8 mouse cellular contexts compared by ENCODE assay signal in the genomic region with DNA sequence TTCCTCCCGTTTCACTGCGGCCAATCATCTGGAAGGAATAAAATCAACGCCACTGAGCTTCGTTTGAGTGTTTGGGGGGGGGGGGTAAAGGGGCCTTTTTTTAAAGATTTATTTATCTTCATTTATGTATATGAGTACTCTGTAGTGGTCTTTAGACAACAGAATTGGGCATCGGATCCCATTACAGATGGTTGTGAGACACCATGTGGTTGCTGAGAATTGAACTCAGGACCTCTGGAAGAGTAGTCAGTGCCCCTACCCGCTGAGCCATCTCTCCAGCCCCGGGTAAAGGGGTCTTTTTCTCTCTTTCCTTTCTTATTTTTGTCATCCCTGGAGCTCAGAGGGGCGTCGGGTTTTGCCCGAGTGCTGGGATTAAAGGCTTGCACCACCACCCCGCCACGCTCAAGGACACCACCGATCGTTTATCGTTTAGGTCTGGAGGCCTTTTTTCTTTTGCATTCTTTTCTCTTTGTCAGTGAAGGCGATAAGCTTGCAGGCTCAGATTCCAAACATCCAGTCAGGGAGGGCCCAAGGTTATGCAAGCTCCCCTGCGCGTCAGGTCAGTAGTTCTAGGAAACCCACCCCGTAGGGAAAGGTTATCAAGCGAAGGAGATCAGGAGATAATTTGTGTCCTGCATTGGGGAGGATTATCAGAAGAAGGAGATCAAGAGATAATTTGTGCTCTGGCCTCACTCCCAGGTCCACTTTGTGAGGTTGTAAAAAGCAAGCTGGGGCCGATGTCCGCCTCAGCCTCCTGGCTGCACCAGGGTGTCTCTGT. TPM values are rescaled to one million over a fixed set of nuclear protein-coding genes. Genes with fewer than 3 reads are reported as not detected.
A peak's percentile ranks its signal among the peaks of the same experiment; 100 is the strongest.
DNase-seq lines count a peak whose midpoint lies in the region; ATAC-seq and TF ChIP-seq lines count a peak whose summit lies in the region.

No protein-coding gene starts in this region.

- DNase-seq in layer of hippocampus, adult 2 months (ENCODE audit: low spot score in 2 of 2) = no peak
- DNase-seq in layer of hippocampus, adult 9-11 months = no peak
- peak; percentile 49 for DNase-seq in NIH3T3 (ENCODE audit: low read depth)
- peak; percentile 38 for DNase-seq in embryonic facial prominence, embryonic 10.5 days (ENCODE audit: low spot score)
- DNase-seq in left cerebral cortex, postnatal 14 days (ENCODE audit: low spot score in 2 of 2) = no peak
- no peak for DNase-seq in right cerebral cortex, postnatal 14 days

- WGBS in embryonic facial prominence, embryonic 10.5 days = 13% methylated on average over 22 of the region's 22 CpGs
- WGBS in intestine, postnatal 0 days = 5% methylated on average over 22 of the region's 22 CpGs
- whole genome bisulfite sequencing in midbrain, embryonic 16.5 days = 9% methylated on average over 22 of the region's 22 CpGs

- H3K4me3 ChIP-seq in layer of hippocampus, adult 2 months = peak overlapping the region; percentile 81
- H3K4me3 ChIP-seq in embryonic facial prominence, embryonic 10.5 days = peak overlapping the region; percentile 98
- H3K4me3 ChIP-seq in intestine, postnatal 0 days (ENCODE audit: low read depth, low read length) = peak overlapping the region; percentile 56
- H3K4me3 ChIP-seq in midbrain, embryonic 16.5 days (ENCODE audit: low read depth, low read length) = peak overlapping the region; percentile 98

- no peak for TF ChIP-seq CTCF in layer of hippocampus, adult 2 months (conservative IDR thresholded peaks at IDR 0.05)
- TF ChIP-seq CTCF in intestine, postnatal 0 days (IDR thresholded peaks at IDR 0.05; ENCODE audit: low read depth) = no peak

- peak overlapping the region; percentile 80 for H3K9ac ChIP-seq in intestine, postnatal 0 days (ENCODE audit: low read depth, low read length)
- H3K9ac ChIP-seq in midbrain, embryonic 16.5 days (ENCODE audit: low read depth, low read length) = peak overlapping the region; percentile 67

- H3K27me3 ChIP-seq in embryonic facial prominence, embryonic 10.5 days (replicated peaks; ENCODE audit: low read depth, poor library complexity, severe bottlenecking) = no peaks in the 10 kb centered on the region
- H3K27me3 ChIP-seq in intestine, postnatal 0 days (replicated peaks; ENCODE audit: control insufficient read depth, insufficient read depth, low read length) = no peaks in the 10 kb centered on the region
- H3K27me3 ChIP-seq in midbrain, embryonic 16.5 days (ENCODE audit: control insufficient read depth, insufficient read depth, low read depth, low read length) = no peaks in the 10 kb centered on the region

- no peak for ATAC-seq in intestine, postnatal 0 days
- peak; percentile 50; the same call in 1 of the 2 replicates for ATAC-seq in midbrain, embryonic 16.5 days

- H3K4me2 ChIP-seq in intestine, postnatal 0 days (replicated peaks; ENCODE audit: low read depth) = peak overlapping the region; percentile 71
- H3K4me2 ChIP-seq in midbrain, embryonic 16.5 days (ENCODE audit: low read length) = peak overlapping the region; percentile 75

- intact Hi-C loops in left cerebral cortex, postnatal 14 days (cut with DNase I) = loop anchor here (5.0 kb wide), 1 partner anchor 36 kb away; the partner anchor contains the start of gene Kansl2

- H3K27ac ChIP-seq in layer of hippocampus, adult 2 months = peak overlapping the region; percentile 98
- peak overlapping the region; percentile 93 for H3K27ac ChIP-seq in embryonic facial prominence, embryonic 10.5 days (replicated peaks)
- H3K27ac ChIP-seq in intestine, postnatal 0 days (ENCODE audit: low read depth, low read length) = peak overlapping the region; percentile 93
- H3K27ac ChIP-seq in midbrain, embryonic 16.5 days (ENCODE audit: low read length) = peak overlapping the region; percentile 91

- H3K36me3 ChIP-seq in embryonic facial prominence, embryonic 10.5 days (replicated peaks) = peaks cover 24% of the 10 kb centered on the region
- H3K36me3 ChIP-seq in intestine, postnatal 0 days (ENCODE audit: control insufficient read depth, insufficient read depth) = 0 out of 2 replicates have a peak, but pooled peaks cover under 1% of the 10 kb centered on the region
- H3K36me3 ChIP-seq in midbrain, embryonic 16.5 days (ENCODE audit: control insufficient read depth, insufficient read depth, low read length) = peaks cover under 1% of the 10 kb centered on the region; the same call in 1 of the 2 replicates

- H3K9me3 ChIP-seq in embryonic facial prominence, embryonic 10.5 days = no peaks in the 10 kb centered on the region
- no peaks in the 10 kb centered on the region for H3K9me3 ChIP-seq in intestine, postnatal 0 days (ENCODE audit: control insufficient read depth)
- H3K9me3 ChIP-seq in midbrain, embryonic 16.5 days (replicated peaks; ENCODE audit: control insufficient read depth, low read length, poor library complexity, severe bottlenecking) = no peaks in the 10 kb centered on the region

- peaks cover 30% of the 10 kb centered on the region for H3K4me1 ChIP-seq in embryonic facial prominence, embryonic 10.5 days
- H3K4me1 ChIP-seq in intestine, postnatal 0 days (replicated peaks; ENCODE audit: control insufficient read depth, insufficient read depth, low read length) = peaks cover 13% of the 10 kb centered on the region
- H3K4me1 ChIP-seq in midbrain, embryonic 16.5 days (ENCODE audit: control insufficient read depth, insufficient read depth, low read length) = peaks cover 28% of the 10 kb centered on the region

RNA-seq across cellular contexts. Expression of gene Ccnt1, which starts 2.3 kb away (rescaled TPM):
- total RNA-seq in layer of hippocampus, adult 2 months (2021) = 10 to 100 TPM; 43.8 to 48.3 TPM
- polyA plus RNA-seq in embryonic facial prominence, embryonic 10.5 days (2016; fragmentation: Nextera tagmentation; extraction: Ambion mirVana) = 64.5 and 64.6 TPM in 2 replicates
- 21.1 and 25.0 TPM in 2 replicates for polyA plus RNA-seq in intestine, postnatal 0 days (2015; fragmentation: Nextera tagmentation; extraction: Ambion mirVana)
- 65.3 and 73.1 TPM in 2 replicates for polyA plus RNA-seq in midbrain, embryonic 16.5 days (2015; fragmentation: Nextera tagmentation; extraction: Ambion mirVana)
- 10 to 100 TPM; 40.5 to 45.3 TPM for total RNA-seq in left cerebral cortex, postnatal 14 days (2021)

RNA-seq across cellular contexts. Expression of gene 4930415O20Rik, which starts 2.4 kb away (rescaled TPM):
- not detected for total RNA-seq in layer of hippocampus, adult 2 months (2021)
- 0.39 TPM in 1 of 2 replicates, not detected in the other for polyA plus RNA-seq in embryonic facial prominence, embryonic 10.5 days (2016; fragmentation: Nextera tagmentation; extraction: Ambion mirVana)
- polyA plus RNA-seq in intestine, postnatal 0 days (2015; fragmentation: Nextera tagmentation; extraction: Ambion mirVana) = not detected in 2 replicates
- not detected in 2 replicates for polyA plus RNA-seq in midbrain, embryonic 16.5 days (2015; fragmentation: Nextera tagmentation; extraction: Ambion mirVana)
- total RNA-seq in left cerebral cortex, postnatal 14 days (2021) = not detected

RNA-seq across cellular contexts. Expression of gene Kansl2, which starts 34.4 kb away (rescaled TPM):
- total RNA-seq in layer of hippocampus, adult 2 months (2021) = 10 to 100 TPM; 62.2 to 62.5 TPM
- polyA plus RNA-seq in embryonic facial prominence, embryonic 10.5 days (2016; fragmentation: Nextera tagmentation; extraction: Ambion mirVana) = 151 and 152 TPM in 2 replicates
- polyA plus RNA-seq in intestine, postnatal 0 days (2015; fragmentation: Nextera tagmentation; extraction: Ambion mirVana) = 42.1 and 42.3 TPM in 2 replicates
- polyA plus RNA-seq in midbrain, embryonic 16.5 days (2015; fragmentation: Nextera tagmentation; extraction: Ambion mirVana) = 106 and 113 TPM in 2 replicates
- 10 to 100 TPM; 59.5 to 61.0 TPM for total RNA-seq in left cerebral cortex, postnatal 14 days (2021)

RNA-seq across cellular contexts. Expression of gene Adcy6, which starts 41.4 kb away (rescaled TPM):
- 10 to 100 TPM; 49.6 to 52.4 TPM for total RNA-seq in layer of hippocampus, adult 2 months (2021)
- polyA plus RNA-seq in embryonic facial prominence, embryonic 10.5 days (2016; fragmentation: Nextera tagmentation; extraction: Ambion mirVana) = 11.6 and 14.0 TPM in 2 replicates
- polyA plus RNA-seq in intestine, postnatal 0 days (2015; fragmentation: Nextera tagmentation; extraction: Ambion mirVana) = 10.6 and 11.1 TPM in 2 replicates
- polyA plus RNA-seq in midbrain, embryonic 16.5 days (2015; fragmentation: Nextera tagmentation; extraction: Ambion mirVana) = 9.9 and 10.2 TPM in 2 replicates
- 10 to 100 TPM; 47.8 to 50.2 TPM for total RNA-seq in left cerebral cortex, postnatal 14 days (2021)

Comparison
In these comparisons a context has a peak if more than half of its experiments do, and no peak if none do; other contexts are left out.
1. DNase-seq: peak in NIH3T3 (single experiment) and embryonic facial prominence, embryonic 10.5 days (single experiment); none in layer of hippocampus, adult 2 months (0 of 2), layer of hippocampus, adult 9-11 months (single experiment), left cerebral cortex, postnatal 14 days (0 of 2) and right cerebral cortex, postnatal 14 days (single experiment).
2. Peak in every context shown above with its lines, with median percentiles within 50 percentile points of each other: H3K27ac ChIP-seq and H3K4me3 ChIP-seq.